Mouse (Mus musculus): ENCODE measurements around the gene Zbtb20. TPM values are rescaled to one million over a fixed set of nuclear protein-coding genes. Genes with fewer than 3 reads are reported as not detected.

Zbtb20 gene
- polyA plus RNA-seq, 1 experiment: 11.2 TPM

- no peaks in the 10 kb centered on the region; the same call in 1 of the 2 replicates for H3K4me1 ChIP-seq (ENCODE audit: control insufficient read depth, insufficient read depth, low read length)
- no peak overlapping the region for H3K4me3 ChIP-seq (replicated peaks; ENCODE audit: control insufficient read depth, low read depth, low read length)
- no peak overlapping the region for H3K27ac ChIP-seq (ENCODE audit: control insufficient read depth, insufficient read depth, low read depth, low read length, poor library complexity)
- TF ChIP-seq CTCF (IDR thresholded peaks at IDR 0.05; ENCODE audit: control insufficient read depth, insufficient read depth, low read length): no peak
- TF ChIP-seq POLR2A (IDR thresholded peaks at IDR 0.05; ENCODE audit: borderline replicate concordance, control insufficient read depth, low read depth, low read length): no peak
- WGBS: 21% methylated on average over 6 of the region's 6 CpGs
These were observed 501.1 kb downstream of the Zbtb20 start for GRCm38 (mm10) chr16:43376782-43377181.

- Histone ChIP-seq H3K4me3 (replicated peaks; ENCODE audit: control insufficient read depth, low read depth, low read length) (no peak overlapping the region), H3K4me1 (ENCODE audit: control insufficient read depth, insufficient read depth, low read length) (no peaks in the 10 kb centered on the region; the same call in 1 of the 2 replicates), H3K27ac (ENCODE audit: control insufficient read depth, insufficient read depth, low read depth, low read length, poor library complexity) (no peak overlapping the region)
- TF ChIP-seq CTCF (IDR thresholded peaks at IDR 0.05; ENCODE audit: control insufficient read depth, insufficient read depth, low read length) (no peak), POLR2A (IDR thresholded peaks at IDR 0.05; ENCODE audit: borderline replicate concordance, control insufficient read depth, low read depth, low read length) (no peak)
- 85% methylated on average over 7 of the region's 7 CpGs for WGBS
These were observed 504.0 kb downstream of the Zbtb20 start for GRCm38 (mm10) chr16:43379351-43380325.

GRCm38 (mm10) chr16:43381183-43381582 lies 505.5 kb downstream of the Zbtb20 start:
- Histone ChIP-seq H3K4me3 (replicated peaks; ENCODE audit: control insufficient read depth, low read depth, low read length) (no peak overlapping the region), H3K27ac (ENCODE audit: control insufficient read depth, insufficient read depth, low read depth, low read length, poor library complexity) (no peak overlapping the region), H3K4me1 (ENCODE audit: control insufficient read depth, insufficient read depth, low read length) (no peaks in the 10 kb centered on the region; the same call in 1 of the 2 replicates)
- TF ChIP-seq CTCF (IDR thresholded peaks at IDR 0.05; ENCODE audit: control insufficient read depth, insufficient read depth, low read length): no peak
- TF ChIP-seq POLR2A (IDR thresholded peaks at IDR 0.05; ENCODE audit: borderline replicate concordance, control insufficient read depth, low read depth, low read length): no peak
- WGBS: 29% methylated on average over 2 of the region's 2 CpGs

- 83% methylated on average over 7 of the region's 7 CpGs for WGBS
- Histone ChIP-seq H3K4me3 (replicated peaks; ENCODE audit: control insufficient read depth, low read depth, low read length) (no peak overlapping the region), H3K27ac (ENCODE audit: control insufficient read depth, insufficient read depth, low read depth, low read length, poor library complexity) (no peak overlapping the region), H3K4me1 (ENCODE audit: control insufficient read depth, insufficient read depth, low read length) (no peaks in the 10 kb centered on the region)
- TF ChIP-seq POLR2A (IDR thresholded peaks at IDR 0.05; ENCODE audit: borderline replicate concordance, control insufficient read depth, low read depth, low read length) (no peak), CTCF (IDR thresholded peaks at IDR 0.05; ENCODE audit: control insufficient read depth, insufficient read depth, low read length) (no peak)
These were observed 507.6 kb downstream of the Zbtb20 start for GRCm38 (mm10) chr16:43383149-43383740.

- no peak overlapping the region for H3K27ac ChIP-seq (ENCODE audit: control insufficient read depth, insufficient read depth, low read depth, low read length, poor library complexity)
- no peak for TF ChIP-seq CTCF (IDR thresholded peaks at IDR 0.05; ENCODE audit: control insufficient read depth, insufficient read depth, low read length)
- TF ChIP-seq POLR2A (IDR thresholded peaks at IDR 0.05; ENCODE audit: borderline replicate concordance, control insufficient read depth, low read depth, low read length): no peak
- no peaks in the 10 kb centered on the region for H3K4me1 ChIP-seq (ENCODE audit: control insufficient read depth, insufficient read depth, low read length)
- 87% methylated on average over 4 of the region's 4 CpGs for WGBS
- no peak overlapping the region for H3K4me3 ChIP-seq (replicated peaks; ENCODE audit: control insufficient read depth, low read depth, low read length)
These were observed 509.4 kb downstream of the Zbtb20 start for GRCm38 (mm10) chr16:43384953-43385619.

- no peaks in the 10 kb centered on the region for H3K4me1 ChIP-seq (ENCODE audit: control insufficient read depth, insufficient read depth, low read length)
- no peak overlapping the region for H3K27ac ChIP-seq (ENCODE audit: control insufficient read depth, insufficient read depth, low read depth, low read length, poor library complexity)
- TF ChIP-seq CTCF (IDR thresholded peaks at IDR 0.05; ENCODE audit: control insufficient read depth, insufficient read depth, low read length): no peak
- H3K4me3 ChIP-seq (replicated peaks; ENCODE audit: control insufficient read depth, low read depth, low read length): no peak overlapping the region
- 76% methylated on average over 5 of the region's 5 CpGs for WGBS
These were observed 510.0 kb downstream of the Zbtb20 start for GRCm38 (mm10) chr16:43385620-43386210.

- no peaks in the 10 kb centered on the region for H3K4me1 ChIP-seq (ENCODE audit: control insufficient read depth, insufficient read depth, low read length)
- no peak overlapping the region for H3K27ac ChIP-seq (ENCODE audit: control insufficient read depth, insufficient read depth, low read depth, low read length, poor library complexity)
- TF ChIP-seq CTCF (IDR thresholded peaks at IDR 0.05; ENCODE audit: control insufficient read depth, insufficient read depth, low read length) (no peak), POLR2A (IDR thresholded peaks at IDR 0.05; ENCODE audit: borderline replicate concordance, control insufficient read depth, low read depth, low read length) (no peak)
- no peak overlapping the region for H3K4me3 ChIP-seq (replicated peaks; ENCODE audit: control insufficient read depth, low read depth, low read length)
- WGBS: 87% methylated on average over 5 of the region's 5 CpGs
These were observed 510.7 kb downstream of the Zbtb20 start for GRCm38 (mm10) chr16:43386426-43386825.

- WGBS: 84% methylated on average over 5 of the region's 5 CpGs
- Histone ChIP-seq H3K27ac (ENCODE audit: control insufficient read depth, insufficient read depth, low read depth, low read length, poor library complexity) (no peak overlapping the region), H3K4me1 (ENCODE audit: control insufficient read depth, insufficient read depth, low read length) (no peaks in the 10 kb centered on the region), H3K4me3 (replicated peaks; ENCODE audit: control insufficient read depth, low read depth, low read length) (no peak overlapping the region)
- TF ChIP-seq POLR2A (IDR thresholded peaks at IDR 0.05; ENCODE audit: borderline replicate concordance, control insufficient read depth, low read depth, low read length): no peak
- TF ChIP-seq CTCF (IDR thresholded peaks at IDR 0.05; ENCODE audit: control insufficient read depth, insufficient read depth, low read length): no peak
These were observed 512.7 kb downstream of the Zbtb20 start for GRCm38 (mm10) chr16:43388389-43388788.

Data from bone marrow, adult 2 months (tissue).